Mouse (Mus musculus): ENCODE results near the gene Lrrc23.
A peak's percentile ranks its signal among the peaks of the same experiment; 100 is the strongest.
"Not testable (repeated sequence)": the region's sequence is repeated elsewhere in the genome, so short reads cannot be mapped to it uniquely, and the experiment has no call there.

The Lrrc23 gene

DNA sequence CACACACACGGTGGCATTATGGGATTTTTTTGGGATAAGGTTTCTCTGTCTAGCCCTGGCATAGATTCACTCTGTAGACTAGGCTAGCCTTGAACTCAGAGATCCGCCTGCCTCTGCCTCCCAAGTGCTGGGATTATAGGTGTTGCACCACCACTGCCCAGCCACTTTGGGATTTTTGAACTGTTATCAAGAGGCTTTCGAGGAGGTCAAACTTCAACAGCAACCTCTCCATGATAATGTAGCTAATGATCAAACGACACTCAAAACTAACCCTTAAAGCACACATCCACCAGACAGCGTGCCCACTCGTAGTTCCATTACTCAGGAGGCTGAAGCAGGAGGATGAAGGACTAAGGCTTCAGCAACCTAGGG, 28.4 kb upstream of the Lrrc23 start:
- DNase-seq (ENCODE audit: low read depth, low spot score), result no peak

DNA sequence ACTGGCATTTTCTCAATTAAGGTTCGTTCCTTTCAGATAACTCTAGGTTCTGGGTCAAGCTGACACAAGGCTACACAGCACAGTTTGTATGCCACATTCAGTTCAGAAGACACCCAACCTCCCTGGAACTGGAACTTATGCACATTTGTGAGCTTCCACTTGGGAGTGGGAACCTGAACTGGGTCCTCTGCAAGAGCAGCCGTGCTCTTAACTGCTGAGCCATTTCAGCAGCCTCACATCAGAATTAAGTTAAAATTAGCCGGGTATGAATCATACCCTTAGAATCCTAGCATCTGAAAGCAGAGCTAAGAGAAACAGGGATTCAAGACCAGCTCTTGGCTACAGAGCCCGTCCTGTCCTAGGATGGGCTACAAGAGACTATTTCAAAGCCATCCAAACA, 27.8 kb upstream of the Lrrc23 start:
- no peak for DNase-seq (ENCODE audit: low read depth, low spot score)

DNA sequence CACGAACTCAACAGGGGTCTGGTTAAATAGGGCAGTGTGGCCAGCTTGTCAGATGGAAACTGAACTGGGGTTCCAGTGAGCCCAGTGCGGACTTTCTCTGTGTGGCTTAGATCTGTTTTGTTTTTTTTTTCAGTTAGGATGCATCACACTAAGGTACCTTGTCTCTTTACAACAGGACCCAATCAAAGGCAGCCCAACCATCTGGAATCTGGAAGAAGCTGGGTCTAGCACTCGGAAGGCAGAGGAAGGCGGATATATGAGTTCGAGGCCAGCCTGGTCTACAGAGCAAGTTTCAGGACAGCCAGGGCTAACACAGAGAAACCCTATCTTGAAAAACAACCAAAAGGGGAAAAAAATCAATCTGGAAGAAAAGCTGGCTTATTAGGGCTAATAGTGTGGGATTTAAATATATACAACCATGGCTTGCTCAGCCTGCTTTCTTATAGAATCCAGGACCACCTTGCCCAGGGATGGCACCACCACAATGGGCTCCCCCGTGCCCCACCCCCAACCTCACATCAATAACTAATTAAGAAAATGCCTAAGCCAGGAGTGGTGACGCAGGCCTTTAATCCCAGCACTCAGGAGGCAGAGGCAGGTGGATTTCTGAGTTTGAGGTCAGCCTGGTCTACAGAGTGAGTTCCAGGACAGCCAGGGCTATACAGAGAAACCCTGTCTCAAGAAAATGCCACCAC, 27.1 kb upstream of the Lrrc23 start:
- no peak for DNase-seq (ENCODE audit: low read depth, low spot score)

DNA sequence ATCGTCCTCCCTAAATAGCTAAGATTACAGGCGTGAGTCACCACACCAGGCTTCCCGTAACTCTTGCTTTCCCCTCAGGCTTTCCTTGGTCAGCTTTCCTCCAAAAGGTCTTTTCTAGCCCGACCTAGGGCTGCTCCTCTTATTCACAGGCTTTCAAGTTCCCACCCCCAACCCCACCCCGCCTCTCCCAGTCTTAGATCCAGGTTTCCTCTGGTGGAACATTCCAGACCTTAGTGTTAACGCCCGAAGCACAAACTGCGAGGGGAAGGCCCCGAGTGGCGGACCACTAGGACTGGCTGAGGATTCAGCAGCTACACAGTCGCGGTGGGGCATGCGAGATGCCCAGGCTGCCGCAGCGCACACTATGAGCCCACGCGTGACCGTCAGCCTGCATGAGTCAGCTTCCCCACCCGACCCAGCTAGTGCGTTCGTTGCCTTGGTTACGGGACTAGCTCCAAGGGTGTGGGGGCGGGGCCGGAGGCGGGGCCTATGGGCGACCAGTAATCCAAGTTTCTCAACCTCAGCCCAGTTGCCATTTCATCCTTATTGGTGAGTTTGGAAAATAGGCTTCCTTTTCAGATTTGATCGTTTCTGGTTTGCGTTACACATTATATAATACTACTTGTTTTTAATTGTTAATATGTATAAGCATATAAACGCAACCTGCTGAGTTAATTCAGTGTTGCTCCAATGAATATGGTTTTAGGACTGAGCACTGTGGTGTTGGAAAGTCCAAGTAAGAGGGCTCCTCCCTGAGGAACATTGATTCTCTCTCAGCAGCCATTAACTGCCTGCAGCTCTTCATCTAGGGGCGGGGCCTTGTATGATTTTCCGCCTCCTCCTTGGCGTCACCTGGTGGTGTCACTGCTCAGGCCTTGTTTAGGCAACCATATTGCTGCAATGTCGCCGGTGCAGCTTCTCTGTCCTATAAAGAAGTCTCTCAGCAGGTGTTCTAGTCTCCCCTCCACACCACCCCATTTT, 26.1 kb upstream of the Lrrc23 start:
- DNase-seq (ENCODE audit: low read depth, low spot score), result peak; percentile 86

DNA sequence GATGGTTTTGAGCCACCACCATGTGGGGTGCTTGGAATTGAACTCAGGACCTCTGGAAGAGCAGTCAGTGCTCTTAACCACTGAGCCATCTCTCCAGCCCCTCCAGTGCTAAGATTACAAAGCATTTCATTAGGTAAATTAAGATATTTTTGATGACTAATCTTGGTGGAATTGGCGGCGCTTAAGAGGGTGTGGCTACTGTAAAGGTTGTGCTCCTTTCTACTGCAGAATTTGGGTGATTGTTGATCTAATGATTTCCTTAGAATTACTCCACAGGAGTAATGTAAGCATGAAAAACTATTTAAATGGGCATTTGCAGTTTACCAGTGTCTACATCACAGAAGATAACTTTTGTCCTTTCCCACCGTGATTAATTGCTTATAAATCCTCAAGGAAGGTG, 24.8 kb upstream of the Lrrc23 start:
- DNase-seq (ENCODE audit: low read depth, low spot score), result no peak

DNA sequence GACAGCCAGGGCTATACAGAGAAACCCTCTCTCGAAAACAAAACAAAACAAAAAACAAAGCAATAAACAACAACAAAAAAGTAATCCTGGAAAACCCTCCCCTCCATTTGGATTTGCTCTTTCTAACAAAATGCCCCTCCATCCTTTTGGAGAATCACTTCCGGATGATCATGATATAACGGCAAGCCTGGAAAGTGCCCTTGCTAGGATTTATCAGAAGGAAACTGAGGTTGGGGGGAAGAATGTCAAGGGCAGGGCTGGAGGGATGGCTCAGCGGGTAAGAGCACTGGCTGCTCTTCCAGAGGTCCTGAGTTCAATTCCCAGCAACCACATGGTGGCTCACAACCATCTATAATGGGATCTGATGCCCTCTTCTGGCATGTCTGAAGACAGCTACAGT, 24.2 kb upstream of the Lrrc23 start:
- DNase-seq (ENCODE audit: low read depth, low spot score), result not testable (repeated sequence)

DNA sequence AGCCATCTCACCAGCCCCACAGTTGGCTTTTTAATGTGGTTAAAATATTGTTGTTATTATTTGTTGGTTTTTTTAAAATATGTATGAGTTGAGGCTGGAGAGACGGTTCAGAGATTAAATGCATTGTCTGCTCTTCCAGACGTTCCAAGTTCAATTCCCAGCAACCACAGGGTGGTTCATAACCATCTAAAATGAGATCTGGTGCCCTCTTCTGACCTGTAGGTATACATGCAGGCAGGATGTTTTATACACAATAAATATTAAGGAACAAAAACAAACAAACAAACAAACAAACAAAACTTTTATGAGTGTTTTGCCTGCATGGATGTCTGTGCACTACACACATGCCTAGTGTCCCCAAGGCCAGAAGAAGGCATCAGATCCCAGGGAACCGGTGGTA, 23.5 kb upstream of the Lrrc23 start:
- DNase-seq (ENCODE audit: low read depth, low spot score), result no peak

DNA sequence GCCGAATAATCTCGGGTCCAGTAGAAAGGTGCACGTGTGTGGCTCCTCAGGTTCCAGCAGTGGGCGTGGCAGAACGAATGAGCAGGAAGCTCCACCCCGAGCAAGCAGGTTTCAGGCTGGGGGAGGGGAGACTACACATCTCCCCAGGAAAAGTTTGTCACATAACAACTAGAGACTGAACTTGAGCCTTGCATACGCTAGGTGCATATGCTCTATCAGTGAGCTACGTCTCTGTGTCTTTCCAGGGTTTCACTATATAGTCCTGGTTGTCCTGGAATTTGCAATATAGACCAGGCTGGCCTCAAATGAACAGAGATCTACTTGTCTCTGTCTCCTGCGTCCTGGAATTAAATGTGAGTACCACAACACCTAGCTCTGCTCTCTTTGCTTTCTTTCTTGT, 22.9 kb upstream of the Lrrc23 start:
- not testable (repeated sequence) for DNase-seq (ENCODE audit: low read depth, low spot score)

DNA sequence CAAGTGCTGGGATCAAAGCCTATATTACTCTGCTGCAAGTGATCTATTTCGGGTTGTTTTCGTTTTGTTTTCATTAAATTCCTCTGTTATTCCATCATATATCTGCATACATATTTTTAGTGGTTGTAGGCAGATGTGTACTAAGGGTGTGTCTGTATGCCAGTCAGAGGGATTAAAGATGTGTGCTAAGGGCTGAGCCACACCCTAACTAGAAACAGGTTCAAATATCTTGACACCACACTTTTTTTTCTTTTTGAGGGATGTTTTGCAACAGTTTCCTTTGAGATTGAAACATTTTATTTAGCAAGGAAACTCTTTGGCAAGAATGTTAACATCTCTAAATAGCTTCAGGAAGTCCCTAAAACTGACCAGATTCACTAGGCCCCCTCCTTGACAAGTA, 16.7 kb upstream of the Lrrc23 start:
- DNase-seq (ENCODE audit: low read depth, low spot score), result no peak

DNA sequence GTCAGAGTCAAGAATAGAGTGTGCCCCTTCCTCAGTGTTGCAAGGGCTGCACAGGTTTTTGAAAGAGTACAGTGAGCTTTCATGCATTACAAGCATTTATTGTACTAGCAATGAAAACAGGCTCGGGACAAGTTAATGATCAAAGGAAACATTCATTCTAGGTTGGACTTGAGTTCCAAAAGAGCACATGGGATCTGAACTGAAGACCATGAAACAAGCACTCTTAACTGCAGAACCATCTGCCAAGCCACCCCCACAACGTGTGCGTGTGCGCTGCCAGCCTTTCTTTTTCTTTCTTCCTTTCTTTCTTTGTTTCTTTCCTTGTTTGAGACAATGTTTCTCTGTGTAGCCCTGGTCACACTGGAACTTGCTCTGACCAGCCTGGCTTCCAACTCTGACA, 16.3 kb upstream of the Lrrc23 start:
- no peak for DNase-seq (ENCODE audit: low read depth, low spot score)

DNA sequence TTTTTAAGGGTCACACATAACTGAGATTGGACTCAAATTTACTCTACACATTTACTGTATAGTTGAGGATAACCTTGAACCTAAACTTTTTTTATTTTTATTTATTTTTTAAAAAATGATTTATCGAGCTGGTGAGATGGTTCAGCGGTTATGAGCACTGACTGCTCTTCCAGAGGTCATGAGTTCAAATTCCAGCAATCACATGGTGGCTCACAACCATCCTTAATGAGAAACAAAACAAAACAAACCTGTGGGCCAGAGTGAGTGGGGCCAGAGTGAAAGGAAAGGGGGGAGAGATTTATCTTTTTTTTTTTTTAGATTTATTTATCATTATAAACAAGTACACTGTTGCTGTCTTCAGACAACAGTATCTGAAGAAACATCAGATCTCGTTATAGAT, 12.4 kb upstream of the Lrrc23 start:
- DNase-seq (ENCODE audit: low read depth, low spot score), result no peak

DNA sequence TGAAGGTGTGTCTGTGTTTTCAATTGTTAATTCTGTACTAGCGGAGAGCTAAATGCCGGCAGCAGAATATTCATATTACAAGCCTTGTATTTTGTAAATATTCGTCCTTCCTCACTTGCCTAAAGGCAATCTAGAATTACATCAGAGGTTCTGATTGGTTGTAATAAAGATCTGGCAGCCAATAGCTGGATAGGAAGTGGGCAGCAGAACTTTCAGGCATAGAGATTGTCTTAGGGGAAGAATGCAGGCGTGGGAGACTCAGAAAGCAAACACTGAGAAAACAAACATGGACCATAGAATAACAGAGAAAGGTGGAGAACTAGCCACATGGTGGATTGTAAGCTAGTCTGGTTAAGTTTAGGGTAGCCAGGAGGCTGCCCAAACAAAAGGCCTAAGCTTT, 10.6 kb upstream of the Lrrc23 start:
- DNase-seq (ENCODE audit: low read depth, low spot score), result no peak

DNA sequence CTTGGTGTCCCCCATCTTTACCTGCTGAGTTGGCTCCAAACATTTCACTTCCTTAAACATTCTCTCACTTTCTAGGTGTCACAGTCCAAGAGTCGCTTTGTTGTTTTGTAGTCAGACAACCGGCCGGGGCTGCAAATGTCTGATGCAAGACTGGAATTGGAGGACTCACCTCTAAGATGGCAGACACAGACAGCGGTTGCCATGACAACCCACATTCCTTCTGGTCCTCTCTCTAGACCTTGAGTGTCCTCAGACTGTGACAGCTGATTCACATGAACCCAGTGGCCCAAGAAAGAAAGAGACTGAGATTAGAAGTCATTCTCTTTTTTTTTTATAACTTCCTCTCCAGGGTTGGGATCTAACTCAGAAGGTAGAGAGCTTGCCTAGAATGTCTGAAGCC, 10.0 kb upstream of the Lrrc23 start:
- DNase-seq (ENCODE audit: low read depth, low spot score), result no peak

DNA sequence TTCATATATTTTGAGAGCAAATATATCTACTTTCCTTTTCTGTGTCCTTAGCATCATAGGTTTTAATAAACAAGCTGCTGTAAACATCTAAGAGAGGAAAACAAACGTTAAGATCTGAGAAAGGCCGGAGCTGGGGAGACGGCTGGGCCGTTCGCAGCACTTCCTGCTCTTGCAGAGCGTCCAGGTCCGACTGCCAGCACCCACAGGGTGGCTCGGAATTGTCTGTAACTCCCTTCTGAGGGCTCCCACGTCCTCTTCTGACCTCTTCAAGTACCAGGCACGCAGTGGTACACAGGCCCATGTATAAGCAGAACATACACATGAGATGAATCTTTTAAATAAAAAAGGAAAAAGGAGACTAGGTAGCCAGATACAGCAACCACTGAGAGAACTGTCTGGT, 8.2 kb upstream of the Lrrc23 start:
- no peak for DNase-seq (ENCODE audit: low read depth, low spot score)

DNA sequence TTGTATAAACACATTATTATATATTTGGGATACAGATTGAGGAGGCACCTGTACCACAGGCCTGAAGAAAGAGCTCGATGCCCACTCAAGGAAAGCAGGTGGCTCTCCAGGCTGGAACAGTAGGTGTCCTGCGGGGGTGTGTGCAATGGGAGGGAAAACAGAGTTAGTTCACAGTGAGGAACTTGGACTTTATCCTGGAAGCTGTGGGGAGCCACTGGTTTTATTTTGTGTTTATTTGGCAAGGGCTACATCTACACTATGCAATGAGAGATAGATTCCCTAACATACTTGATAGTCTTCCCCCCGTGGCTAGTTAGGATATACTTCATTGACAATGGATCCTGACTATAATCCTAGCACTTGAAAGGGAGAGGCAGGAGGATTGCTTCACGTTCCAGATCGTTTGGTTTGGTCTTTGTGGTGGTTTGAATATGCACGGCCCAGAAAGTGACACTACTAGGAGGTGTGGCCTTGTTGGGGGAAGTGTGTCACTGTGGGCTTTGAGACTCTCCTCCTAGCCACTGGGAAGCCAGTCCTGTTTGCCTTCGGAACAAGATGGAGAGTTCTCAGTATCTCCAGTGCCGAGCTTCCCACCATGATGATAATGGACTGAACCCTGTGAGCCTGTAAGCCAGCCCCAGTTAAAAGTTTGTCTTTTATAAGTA, 7.4 kb upstream of the Lrrc23 start:
- no peak for DNase-seq (ENCODE audit: low read depth, low spot score)

DNA sequence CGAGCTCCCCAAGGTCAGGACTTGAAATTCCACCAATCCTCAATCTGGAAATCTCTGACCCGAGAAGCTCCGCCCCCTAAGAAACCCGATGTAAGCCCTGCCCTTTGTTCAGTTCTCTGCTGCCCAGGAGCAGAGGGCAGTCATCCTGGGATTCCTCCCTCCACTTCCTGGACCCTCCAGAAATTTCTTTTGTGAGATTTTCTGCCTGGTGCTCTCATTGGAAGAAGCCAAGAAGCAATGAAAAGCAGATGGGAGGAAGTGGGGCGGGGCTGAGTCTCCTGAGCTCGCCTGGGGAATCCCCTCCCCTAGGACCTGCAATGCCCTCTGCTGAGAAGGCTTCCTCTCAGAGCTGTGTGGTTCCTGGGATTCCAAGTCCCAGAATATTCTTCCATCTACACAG, 2.9 kb upstream of the Lrrc23 start:
- no peak for DNase-seq (ENCODE audit: low read depth, low spot score)

DNA sequence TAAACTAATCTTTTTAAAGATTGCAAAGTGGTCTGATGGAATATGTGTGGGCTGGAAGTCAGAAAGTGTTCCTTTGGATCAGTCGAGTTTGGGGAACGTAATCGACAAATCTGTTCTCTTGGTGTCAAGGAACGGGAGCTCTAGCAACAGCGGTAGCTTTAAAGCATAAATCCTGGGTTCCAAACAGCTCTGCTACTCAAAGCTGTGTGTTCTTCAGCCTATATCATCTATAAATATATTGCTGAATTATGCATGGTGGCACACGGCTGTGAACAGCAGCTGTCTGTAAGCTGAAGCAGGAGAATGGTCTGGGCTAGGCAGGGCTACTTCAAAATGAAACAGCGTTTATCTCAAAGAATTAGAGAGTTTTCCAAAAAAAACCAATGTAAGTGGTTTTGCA, 1.4 kb upstream of the Lrrc23 start:
- DNase-seq (ENCODE audit: low read depth, low spot score), result no peak

DNA sequence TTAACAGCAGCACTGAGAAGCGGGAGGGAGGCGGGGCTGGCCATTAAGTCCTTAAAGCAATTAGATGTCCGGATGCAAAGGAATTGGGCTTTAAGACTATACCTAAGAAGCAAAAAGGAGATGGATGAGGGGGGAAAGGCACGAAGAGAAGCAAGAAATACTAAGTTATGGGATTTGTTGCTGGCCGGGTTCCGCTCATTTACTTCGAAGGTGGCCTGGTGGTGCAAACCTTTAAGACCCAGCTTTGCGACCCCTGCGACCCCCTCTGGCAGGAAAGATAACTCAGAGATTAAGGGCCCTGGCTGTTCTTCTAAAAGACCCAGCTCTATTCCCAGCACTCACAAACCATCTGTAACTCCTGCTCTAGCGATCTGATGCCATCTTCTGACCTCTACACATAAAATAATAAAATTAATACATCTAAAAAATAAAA, 473 bp upstream of the Lrrc23 start:
- no peak for DNase-seq (ENCODE audit: low read depth, low spot score)

DNA sequence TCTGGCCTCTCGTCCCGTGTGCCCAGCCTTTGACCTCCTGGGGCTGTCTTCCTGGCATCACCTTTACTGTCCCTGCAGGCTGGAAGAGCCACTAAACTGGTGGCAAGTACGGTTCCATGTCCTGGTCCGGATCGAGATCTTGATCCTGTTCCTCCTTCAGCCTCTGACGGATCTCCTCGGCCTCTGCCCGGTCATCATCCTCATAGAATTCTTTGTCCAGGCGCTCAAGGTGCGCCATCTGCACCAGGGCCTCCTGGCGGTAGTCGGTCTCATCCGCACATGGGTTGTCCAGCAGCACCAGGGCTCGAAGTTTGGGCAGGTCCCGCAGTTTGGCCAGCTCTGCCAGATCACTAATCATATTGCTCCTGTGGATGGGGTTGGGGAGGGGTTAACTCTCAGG, 9.0 kb downstream of the Lrrc23 start:
- no peak for DNase-seq (ENCODE audit: low read depth, low spot score)

DNA sequence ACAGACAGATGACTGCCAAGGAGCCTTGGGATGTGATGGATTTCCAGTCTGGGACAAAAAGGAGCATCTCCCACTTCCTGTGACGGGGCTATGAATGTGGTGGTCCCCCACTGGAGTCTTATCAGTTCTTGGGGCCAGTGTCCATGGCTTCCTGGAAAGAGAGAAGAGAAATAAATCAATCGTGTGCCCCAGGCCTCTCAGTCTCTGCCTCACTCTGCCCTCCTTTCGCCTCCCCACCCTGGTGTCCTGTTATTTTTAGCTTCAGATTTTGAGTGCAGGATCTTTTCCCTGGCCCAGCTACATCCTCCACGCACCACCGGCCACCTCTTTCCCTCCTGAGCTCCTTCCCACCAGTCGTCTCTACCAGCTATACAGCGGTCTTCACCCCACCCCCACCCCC, 9.5 kb downstream of the Lrrc23 start:
- no peak for DNase-seq (ENCODE audit: low read depth, low spot score)

DNA sequence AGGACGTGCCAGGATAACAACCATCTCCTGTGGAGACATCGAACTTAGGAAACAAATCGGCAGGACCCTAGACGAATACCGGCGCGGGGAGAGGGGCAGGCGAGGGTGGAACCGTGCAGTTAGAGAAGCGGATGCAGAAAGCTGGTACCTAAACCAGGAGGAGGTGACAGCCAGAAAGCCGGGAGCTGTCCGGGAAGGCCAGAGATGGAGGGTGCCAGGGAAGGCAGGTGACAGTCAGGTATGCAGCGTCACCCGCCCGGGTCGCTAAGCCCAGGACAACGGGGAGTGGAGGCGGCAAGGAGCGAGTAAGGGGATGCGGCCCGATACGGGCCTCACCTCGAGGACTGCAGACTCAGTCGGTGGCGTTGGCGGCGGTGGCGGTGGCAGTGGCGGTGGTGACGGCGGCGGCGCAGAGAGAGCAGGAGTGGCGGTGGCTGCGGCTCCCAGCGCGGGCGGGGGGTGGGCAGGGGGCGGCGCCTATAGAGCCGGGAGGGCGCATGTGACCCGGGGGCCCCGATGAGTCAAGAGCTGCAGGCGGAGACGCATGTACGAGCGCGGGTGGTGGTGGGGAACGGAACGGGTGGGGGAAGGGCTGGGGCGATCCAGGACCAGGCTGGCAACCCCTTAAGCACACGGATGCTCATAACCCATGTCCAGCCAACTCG, 10.3 kb downstream of the Lrrc23 start, which contains the start of gene Eno2:
Gene Eno2 (minus strand): TSS at position 573 of the 665 bp plus-strand sequence.
- DNase-seq (ENCODE audit: low read depth, low spot score), result no peak

DNA sequence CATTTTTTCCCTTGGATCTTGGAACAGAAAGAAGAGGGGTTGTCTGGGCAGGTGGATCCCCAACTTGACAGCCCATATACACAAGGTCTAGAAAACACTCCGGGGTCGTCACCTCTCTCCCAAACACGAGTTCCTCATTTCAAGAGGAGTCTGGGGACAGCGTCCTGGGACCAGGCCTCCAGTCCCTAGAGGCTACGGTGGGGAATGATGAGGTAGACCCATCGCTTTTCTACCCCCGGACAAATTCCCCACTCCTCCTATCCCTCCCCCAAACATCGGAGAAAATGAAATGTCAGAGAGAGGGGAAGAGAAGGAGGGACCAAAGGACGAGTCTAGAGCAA, 10.9 kb downstream of the Lrrc23 start:
- DNase-seq (ENCODE audit: low read depth, low spot score), result no peak

Measured in brain, embryonic 18.5 days (tissue).